In genomic region chr7:98835519-98836441, GRCm38 (mm10) we compare ENCODE assay signal across 8 mouse cellular contexts. TPM values are rescaled to one million over a fixed set of nuclear protein-coding genes. Genes with fewer than 3 reads are reported as not detected.
DNase-seq lines count a peak whose midpoint lies in the region; ATAC-seq lines count a peak whose summit lies in the region.

No protein-coding gene starts in this region.

- H3K4me2 ChIP-seq in intestine, embryonic 16.5 days (ENCODE audit: low read depth, low read length) = peak overlapping the region; percentile 99

- H3K4me3 ChIP-seq in intestine, embryonic 16.5 days (ENCODE audit: low read length) = peak overlapping the region; percentile 59

- H3K27me3 ChIP-seq in intestine, embryonic 16.5 days (replicated peaks; ENCODE audit: control insufficient read depth, insufficient read depth, low read length) = peaks cover 45% of the 10 kb centered on the region

- WGBS in intestine, embryonic 16.5 days = under 1% methylated on average over 46 of the region's 46 CpGs

- H3K4me1 ChIP-seq in intestine, embryonic 16.5 days (ENCODE audit: control insufficient read depth, insufficient read depth, low read length) = peaks cover 33% of the 10 kb centered on the region

- H3K36me3 ChIP-seq in intestine, embryonic 16.5 days (ENCODE audit: control insufficient read depth, insufficient read depth, low read length) = no peaks in the 10 kb centered on the region

- no peak for ATAC-seq in intestine, embryonic 16.5 days

- H3K27ac ChIP-seq in intestine, embryonic 16.5 days (ENCODE audit: low read length) = no peak overlapping the region

- H3K9ac ChIP-seq in intestine, embryonic 16.5 days (ENCODE audit: low read depth, low read length) = peak overlapping the region; percentile 66

- H3K9me3 ChIP-seq in intestine, embryonic 16.5 days (ENCODE audit: control insufficient read depth, low read length) = no peaks in the 10 kb centered on the region

- DNase-seq in adrenal gland, adult 2 months = peak; percentile 35
- DNase-seq in adrenal gland, adult 18-20 months (ENCODE audit: low spot score in 2 of 2) = no peak
- DNase-seq in thymus, postnatal 4 days = peak; percentile 26
- no peak for DNase-seq in thymus, postnatal 10 days (ENCODE audit: low spot score in 2 of 2)
- DNase-seq in naive thymus-derived CD4-positive, alpha-beta T cell, adult 2 months (ENCODE audit: low read depth) = peak; percentile 34
- DNase-seq in testis, postnatal 10 days (ENCODE audit: low spot score) = no peak
- DNase-seq in frontal cortex, adult 2 months (ENCODE audit: extremely low spot score in 1 of 2, low spot score in 1 of 2) = no peak

RNA-seq across cellular contexts. Expression of gene Wnt11, which starts 0.9 kb away (rescaled TPM):
- 1 to 10 TPM in 1 of 2 experiments, under 1 TPM in 1; 0.69 to 4.9 TPM for total RNA-seq in adrenal gland, adult 2 months (2021)
- 6.3 and 13.2 TPM in 2 replicates for polyA plus RNA-seq in adrenal gland, adult 2 months (2012; rRNA removed)
- total RNA-seq in adrenal gland, adult 18-20 months (2021) = 1 to 10 TPM in 1 of 2 experiments, under 1 TPM in 1; 0.86 to 3.8 TPM
- 1.8 and 2.0 TPM in 2 replicates for polyA plus RNA-seq in intestine, embryonic 16.5 days (2015; fragmentation: Nextera tagmentation; extraction: Ambion mirVana)
- polyA plus RNA-seq in frontal cortex, adult 2 months (2012; rRNA removed) = 0.82 and 0.90 TPM in 2 replicates

Comparison
In these comparisons a context has a peak if more than half of its experiments do, and no peak if none do; other contexts are left out.
1. DNase-seq: peak in adrenal gland, adult 2 months (single experiment), thymus, postnatal 4 days (single experiment) and naive thymus-derived CD4-positive, alpha-beta T cell, adult 2 months (single experiment); none in adrenal gland, adult 18-20 months (0 of 2), thymus, postnatal 10 days (0 of 2), testis, postnatal 10 days (single experiment) and frontal cortex, adult 2 months (0 of 2).